Mouse (Mus musculus): Measurements from ENCODE around the gene Psmd9. TPM values are rescaled to one million over a fixed set of nuclear protein-coding genes. Genes with fewer than 3 reads are reported as not detected.
A peak's percentile ranks its signal among the peaks of the same experiment; 100 is the strongest.
"Not testable (repeated sequence)": the region's sequence is repeated elsewhere in the genome, so short reads cannot be mapped to it uniquely, and the experiment has no call there.

The Psmd9 gene
- polyA plus RNA-seq, 2 experiments from 2014 or later = 31.6 to 42.2 TPM

DNA sequence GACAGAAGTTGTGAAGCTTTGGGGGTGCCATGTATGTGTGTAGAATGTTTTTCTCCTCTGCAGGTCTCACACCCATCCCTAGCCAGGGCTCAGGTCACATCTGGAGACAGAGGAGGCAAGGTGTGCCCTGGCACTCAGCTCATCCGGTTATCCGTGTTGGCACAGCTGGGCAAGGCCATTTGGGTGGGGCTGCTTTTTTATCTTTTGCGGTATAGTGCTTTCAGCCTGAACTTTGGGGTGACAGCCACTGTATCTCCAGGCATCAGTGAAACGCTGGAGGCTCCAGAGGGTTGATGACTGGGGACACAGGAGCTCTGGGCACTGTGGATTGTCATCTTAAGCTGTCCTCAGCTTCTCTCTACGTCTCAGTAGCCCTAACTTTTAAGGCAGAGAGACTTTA, 24.2 kb downstream of the Psmd9 start:
- no peak for ATAC-seq

DNA sequence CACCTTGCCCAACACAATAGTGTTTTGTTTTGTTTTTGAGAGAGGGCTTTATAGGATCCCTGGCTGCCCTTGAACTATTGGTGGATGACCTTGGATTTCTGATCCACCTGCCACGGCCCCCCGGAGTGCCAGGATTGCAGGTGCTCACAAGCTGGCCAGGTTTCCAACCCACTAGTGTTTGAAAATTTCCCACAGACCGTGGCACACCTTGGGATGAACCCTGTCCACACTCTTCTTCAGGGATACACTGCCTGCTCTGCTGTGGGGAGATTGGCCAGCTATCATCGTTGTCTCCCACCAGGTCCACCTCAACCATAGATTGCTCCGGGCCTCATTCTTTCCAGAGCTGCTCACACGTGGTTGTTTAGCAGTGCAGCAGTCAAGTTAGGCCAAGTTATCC, 25.6 kb downstream of the Psmd9 start:
- no peak for ATAC-seq

DNA sequence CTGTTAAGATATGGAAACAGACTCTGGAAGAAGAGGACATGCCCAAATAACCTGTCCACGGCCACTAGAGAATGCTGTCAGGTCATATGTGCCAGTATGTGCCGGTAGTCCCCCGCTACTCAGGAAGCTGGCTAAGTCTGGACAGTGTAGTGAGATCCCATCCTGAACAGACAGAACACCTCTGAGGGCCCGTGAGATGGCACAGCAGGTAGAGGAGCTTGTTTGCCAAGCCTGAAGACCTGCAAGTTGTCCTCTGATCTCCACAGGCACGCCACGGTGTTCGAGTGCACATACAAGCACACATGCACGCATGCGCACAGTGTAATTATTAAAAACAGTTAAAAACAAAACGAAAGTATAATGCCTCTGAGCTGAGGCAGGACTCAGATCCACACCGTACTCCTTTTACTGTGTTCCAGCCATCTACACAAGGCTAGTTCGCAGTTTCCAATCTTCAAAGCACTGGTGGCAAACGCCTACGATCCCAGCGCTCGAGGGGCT, 26.3 kb downstream of the Psmd9 start:
- no peak for ATAC-seq

DNA sequence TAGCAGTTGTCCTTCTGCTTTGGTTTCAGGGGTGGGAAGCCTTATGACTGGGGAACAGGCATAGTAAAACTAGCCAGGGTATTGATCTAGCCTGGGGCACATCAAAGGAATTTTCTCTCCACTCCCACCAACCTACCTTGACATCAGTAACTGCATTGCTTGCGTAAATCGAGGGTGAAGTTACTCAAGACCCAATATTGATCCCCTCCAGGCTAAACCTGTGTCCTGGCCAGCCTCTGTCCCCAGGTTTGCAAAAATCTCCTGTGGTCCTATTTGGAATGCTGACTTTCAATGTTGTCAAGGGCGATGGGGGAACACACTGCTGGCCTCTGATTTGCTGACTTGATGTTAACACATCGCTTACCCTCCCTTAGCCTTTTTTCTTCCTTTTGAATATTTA, 27.5 kb downstream of the Psmd9 start:
- no peak for ATAC-seq

DNA sequence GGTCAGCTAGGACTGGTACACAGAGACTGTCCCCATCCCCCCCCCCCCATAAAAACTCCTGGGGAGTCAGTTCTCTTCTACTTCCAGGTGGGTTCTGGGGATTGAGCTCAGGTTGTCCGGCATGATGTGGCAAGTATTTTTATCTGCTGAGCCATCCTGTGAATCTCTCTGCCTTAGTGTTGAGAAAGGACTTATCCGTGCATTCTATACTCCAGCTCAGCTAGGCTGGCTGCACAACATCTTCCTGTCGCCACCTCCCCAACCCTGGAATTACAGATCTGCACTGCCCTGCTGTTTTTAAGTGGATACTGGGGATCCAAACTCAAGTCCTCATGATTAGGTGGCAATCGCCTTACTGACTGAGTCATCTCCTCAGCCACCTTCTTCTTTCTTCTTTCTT, 29.3 kb downstream of the Psmd9 start:
- ATAC-seq = no peak

DNA sequence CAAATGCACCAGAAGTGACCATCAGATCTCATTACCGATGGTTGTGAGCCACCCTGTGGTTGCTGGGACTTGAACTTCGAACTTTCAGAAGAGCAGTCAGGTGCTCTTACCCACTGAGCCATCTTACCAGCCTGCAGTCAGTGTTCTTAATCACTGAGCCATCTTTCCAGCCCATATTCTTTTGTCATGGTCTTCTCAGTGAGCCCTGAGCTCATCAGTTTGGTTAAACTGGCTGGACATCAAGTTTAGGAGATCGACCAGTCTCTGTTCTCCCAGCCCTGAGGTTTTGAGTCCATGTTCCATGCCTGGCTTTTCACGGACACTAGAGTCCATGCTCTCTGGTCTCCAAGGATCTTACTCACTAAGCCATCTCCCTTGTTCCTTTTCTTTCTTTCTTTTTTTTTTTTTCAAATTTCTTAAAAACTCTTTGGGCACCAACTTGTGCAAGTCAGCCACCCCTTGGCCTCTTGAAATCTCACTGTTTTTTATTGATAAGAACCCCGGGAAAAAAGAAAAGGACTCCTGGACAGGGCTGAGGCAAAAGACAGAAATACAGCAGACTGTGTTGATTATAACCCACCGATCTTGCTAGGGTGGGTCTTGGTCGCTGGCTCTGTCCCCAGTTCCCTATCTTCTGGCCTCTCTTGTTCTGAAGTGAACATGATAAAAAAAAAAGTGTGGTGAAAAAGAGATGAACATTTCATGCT, 31.8 kb downstream of the Psmd9 start:
- ATAC-seq = not testable (repeated sequence)

DNA sequence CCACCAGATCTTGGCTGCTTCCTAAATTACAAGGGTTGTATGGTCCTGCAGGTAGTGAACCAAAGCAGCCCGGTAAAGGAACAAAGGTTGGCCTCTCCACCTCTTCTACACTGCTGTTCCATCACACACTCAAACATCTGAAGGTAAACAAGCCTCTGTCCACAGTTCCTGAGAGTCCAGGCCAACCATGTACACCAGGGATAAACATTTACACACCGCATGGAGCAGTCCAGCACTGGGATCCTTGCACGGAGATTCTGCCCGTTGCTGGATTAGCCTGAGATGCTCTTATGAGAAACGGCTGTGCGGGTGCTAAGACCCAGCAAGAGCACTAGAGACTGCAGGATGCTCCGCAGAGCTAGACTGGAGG, 32.3 kb downstream of the Psmd9 start:
- ATAC-seq = no peak

DNA sequence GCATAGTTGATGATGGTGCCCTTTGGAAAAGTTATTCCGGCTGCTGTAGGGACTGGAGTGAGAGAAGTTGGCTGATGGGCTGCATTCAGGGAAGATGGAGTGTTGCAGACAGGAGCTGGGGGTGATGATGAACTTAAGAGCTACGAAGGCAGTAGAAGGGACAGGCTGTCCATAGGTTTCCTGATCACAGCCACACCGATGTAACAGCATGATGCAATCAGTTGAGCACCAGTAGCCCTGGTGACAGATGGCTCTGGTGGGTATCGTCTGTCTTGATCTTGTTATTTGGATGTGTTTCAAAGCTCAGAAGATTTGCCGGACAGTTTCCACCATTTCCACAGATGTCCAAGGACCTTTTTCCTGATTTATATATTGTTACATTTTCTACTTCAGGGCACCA, 32.8 kb downstream of the Psmd9 start:
- ATAC-seq = no peak

DNA sequence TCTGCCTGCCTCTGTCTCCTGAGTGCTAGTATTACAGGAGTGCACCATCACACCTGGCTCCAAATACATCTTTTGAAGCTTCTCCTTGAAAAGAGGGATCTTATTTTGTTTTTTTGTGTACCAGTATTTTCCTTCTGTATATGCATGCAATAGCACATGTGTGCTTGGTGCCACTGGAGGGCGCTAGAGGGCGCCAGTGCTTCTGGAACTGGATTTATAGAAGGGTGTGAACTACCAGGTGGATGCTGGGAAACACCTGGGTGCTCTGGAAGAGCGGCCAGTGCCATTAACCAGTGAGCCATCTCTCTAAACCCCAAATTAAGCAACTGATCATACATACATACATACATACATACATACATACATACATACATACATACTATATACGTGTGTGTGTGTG, 33.6 kb downstream of the Psmd9 start:
- not testable (repeated sequence) for ATAC-seq

DNA sequence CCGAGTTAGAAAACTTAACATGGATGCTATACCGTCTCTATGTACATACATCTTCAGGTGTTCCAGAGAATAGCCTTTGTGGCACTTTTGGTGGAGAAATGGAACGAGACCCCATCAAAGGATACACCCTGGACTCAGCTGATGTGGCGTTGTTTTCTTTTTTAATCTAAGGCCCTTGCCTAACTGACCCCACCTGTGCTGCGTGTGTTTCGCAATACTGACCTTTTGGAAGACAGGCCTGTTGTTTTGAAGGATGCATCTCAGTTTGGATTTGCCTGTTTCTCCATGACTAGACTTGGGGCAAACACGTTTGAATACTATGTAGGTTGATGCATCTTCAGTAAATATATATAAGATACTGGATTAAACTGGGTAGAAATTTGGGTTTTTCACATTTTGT, 34.4 kb downstream of the Psmd9 start:
- ATAC-seq = not testable (repeated sequence)

DNA sequence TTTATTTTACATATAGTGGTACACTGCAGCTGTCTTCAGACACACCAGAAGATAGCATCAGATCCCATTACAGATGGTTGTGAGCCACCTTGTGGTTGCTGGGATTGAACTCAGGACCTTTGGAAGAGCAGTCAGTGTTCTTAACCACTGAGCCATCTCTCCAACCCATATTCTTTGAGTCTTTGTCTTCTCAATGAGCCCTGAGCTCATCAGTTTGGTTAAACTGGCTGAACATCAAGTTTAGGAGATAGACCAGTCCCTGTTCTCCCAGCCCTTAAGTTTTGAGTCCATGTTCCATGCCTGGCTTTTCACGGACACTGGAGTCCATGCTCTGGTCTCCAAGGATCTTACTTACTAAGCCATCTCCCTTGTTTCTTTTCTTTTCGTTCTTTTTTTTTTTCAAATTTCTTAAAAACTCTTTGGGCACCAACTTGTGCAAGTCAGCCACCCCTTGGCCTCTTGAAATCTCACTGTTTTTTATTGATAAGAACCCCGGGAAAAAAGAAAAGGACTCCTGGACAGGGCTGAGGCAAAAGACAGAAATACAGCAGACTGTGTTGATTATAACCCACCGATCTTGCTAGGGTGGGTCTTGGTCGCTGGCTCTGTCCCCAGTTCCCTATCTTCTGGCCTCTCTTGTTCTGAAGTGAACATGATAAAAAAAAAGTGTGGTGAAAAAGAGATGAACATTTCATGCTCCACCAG, 53.3 kb downstream of the Psmd9 start:
- not testable (repeated sequence) for ATAC-seq

DNA sequence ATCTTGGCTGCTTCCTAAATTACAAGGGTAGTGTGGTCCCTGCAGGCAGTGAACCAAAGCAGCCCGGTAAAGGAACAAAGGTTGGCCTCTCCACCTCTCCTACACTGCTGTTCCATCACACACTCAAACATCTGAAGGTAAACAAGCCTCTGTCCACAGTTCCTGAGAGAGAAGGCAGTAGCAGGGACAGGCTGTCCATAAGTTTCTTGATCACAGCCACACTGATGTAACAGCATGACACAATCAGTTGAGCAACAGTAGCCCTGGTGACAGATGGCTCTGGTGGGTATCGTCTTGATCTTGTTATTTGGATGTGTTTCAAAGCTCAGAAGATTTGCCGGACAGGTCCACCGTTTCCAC, 53.8 kb downstream of the Psmd9 start:
- ATAC-seq = no peak

DNA sequence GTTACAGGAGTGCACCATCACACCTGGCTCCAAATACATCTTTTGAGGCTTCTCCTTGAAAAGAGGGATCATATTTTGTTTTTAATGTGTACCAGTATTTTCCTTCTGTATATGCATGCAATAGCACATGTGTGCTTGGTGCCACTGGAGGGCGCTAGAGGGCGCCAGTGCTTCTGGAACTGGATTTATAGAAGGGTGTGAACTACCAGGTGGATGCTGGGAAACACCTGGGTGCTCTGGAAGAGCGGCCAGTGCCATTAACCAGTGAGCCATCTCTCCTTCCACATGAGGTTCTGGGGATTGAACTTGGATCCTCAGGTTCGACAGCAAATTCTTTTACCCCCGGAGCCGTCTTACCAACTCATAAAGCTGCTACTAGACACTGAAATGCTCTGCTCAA, 54.6 kb downstream of the Psmd9 start:
- not testable (repeated sequence) for ATAC-seq

DNA sequence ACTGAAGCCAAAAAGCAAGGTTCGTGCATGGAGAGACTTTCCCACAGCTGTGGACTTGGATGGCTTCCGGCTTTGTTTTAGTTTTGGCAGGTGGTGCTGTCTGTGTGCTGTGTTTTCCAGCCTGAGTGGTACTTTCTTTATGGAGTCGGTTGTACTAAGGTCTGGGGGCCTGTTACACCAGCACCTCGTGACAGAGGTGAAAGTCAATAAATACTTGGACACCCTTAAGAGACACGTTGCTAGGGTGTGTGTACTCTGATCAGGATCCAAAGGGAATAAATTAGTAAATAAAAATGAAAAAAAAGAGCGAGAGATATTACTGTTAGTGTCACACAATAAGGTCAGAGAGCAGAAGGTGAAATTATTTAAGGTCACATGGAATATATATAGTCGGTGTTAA, 57.6 kb downstream of the Psmd9 start:
- no peak for ATAC-seq

DNA sequence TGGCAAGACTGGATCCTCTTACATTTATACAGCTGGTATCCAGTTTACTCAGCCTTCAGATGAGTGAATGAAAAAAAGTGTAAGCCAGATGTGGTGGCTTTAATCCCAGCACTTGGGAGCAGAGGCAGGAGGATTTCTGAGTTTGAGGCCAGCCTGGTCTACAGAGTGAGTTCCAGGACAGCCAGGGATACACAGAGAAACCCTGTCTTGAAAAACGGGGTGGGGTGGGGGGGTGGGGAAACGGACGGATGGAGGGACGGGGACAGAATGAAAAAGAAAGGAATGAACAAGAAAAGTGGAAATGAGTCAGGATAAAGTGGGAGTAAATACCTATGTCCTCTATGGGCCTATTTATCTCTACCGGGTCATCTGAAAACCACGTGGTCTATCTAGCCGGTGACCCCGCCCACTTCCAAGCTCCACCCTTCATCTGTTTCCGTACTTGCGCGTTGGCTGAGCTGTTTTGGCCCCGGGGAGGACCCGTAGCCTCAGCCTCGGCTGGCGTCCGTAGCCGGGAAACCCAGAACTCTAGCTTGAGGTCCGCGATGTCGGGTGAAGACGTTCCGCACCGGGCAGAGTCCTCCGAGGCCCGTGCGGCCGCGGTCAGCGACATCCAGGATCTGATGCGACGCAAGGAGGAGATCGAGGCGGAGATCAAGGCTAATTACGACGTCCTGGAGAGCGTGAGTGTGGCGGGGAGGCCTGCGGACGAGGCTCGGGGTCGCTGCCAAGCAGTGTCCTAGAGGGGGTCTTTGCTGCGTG, 58.7 kb downstream of the Psmd9 start:
- peak; percentile 71 for ATAC-seq

DNA sequence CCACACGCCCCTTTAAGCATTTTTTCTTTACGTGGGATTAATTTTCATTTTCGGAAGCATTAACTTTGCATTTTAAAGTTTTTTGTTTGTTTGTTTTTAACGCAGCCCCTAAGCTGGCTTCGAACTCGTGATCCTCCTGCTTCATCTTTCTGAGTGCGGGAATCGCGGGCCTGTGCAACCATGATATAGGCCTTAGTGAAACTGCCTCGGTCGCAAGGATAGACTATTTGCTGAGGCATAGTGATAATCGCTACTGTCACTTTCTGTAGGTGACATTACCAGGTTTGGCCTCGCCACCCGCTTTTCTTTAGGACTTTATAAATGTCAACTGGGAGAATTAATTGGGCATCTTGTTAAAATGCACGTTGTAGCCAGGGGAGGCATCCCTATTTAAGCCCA, 59.3 kb downstream of the Psmd9 start:
- no peak for ATAC-seq

DNA sequence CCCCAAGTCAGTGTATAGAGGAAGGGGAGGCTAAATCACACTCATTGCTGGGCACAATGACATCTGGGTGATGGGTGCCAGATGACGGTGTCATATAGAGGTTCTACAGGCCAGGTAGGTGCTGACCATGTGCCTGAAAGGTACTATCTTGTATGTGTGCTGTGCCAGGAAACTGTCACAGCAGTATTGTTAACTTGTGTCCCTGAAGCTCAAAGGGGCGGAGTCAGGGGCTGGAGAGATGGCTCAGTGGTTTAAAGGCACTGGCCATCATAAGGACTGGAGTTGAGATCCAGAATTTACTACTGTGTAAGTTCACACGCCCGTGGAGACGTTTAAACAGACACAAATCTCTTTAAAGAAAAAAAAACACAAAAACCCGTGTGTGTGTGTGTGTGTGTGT, 60.1 kb downstream of the Psmd9 start:
- no peak for ATAC-seq

DNA sequence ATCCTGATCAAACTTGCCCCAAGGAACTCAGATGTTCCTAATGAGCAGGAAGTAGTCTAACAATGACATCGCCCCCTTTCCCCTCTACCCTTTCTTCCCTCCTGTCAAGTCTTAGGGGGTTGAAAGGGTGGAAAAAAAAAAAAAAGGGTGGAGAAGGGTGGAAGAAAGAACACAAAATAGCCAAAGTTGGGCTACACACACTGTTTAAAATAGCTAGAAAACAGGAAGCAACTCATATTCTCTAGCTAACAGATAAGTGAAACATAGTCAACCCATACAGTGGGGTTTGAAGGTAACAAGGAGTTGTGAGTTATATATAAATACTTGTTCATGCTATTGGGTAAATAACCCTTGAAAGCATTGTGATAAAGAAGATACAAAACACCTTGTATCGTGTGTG, 63.0 kb downstream of the Psmd9 start:
- no peak for ATAC-seq

DNA sequence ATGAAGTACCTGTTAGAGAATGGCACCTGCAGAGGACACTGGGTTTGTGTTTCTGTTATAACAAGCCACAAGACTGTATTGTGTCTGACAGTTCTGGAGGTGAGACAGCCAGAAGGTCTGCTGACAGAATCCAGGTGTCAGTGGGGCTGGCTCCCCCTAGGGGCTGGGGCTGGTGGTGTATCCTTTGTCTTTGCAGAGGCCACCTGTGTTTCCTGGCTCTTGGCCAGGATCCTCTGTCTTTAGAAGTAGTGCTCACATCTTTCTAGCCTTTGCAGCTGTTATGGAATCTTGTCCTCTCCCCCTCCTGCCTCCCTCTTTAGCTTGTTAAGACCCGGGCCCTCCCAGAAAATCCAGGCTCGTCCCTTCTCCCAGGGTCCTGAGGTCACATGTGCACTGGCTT, 66.5 kb downstream of the Psmd9 start:
- ATAC-seq = peak; percentile 57

DNA sequence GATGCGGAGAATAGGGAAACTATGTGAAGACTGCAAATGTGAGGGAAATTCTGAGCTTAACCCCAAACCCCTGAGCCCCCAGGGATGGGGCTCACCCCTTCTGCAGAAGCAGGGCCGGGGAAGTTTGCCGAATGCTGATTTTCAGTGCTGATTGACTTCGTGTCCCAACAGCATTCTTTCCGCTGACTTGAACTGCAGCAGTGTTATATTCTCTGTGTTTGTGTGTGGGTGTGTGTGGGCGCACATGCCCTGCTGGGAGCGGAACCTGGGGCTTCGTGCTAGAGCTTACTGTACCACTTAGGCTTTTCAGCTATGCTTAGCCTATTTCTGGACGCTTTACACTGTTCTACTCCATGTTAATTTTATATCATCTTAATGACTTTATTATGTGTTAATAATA, 67.2 kb downstream of the Psmd9 start:
- ATAC-seq = no peak

DNA sequence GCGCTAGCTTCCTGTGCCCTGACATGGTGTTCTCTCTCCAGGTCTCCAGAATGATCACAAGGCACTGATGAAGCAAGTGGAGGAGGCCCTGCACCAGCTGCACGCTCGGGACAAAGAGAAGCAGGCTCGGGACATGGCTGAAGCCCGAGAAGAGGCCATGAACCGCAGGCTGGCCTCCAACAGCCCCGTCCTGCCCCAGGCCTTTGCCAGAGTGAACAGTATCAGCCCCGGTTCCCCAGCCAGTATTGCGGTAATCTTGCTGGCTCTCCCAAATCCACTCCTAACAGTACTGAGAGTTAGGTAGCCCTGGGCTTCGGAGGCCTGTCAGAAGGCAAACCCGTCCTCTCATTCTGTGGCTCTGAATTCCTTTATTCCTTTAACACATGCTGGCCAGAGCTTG, 70.3 kb downstream of the Psmd9 start:
- no peak for ATAC-seq

DNA sequence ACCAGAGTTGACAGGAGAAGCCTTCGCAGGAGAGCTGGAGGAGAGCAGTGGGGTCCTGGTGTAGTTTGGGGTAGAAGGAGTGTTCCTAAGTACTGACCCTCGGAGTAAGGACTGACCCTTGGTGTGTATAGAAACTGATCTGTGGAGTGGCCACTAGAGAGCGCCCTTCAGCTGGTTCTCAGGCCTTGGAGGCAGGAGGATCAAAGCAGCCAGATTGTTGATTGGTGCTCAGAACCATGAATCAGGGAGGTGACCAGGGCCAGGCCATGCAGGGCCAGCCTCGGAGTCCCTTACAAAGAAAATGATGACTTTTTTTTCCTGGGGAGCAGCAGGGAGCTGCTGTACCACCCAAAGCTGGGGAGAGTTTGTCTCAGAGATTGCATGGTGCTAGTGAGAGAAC, 76.3 kb downstream of the Psmd9 start:
- ATAC-seq = no peak

DNA sequence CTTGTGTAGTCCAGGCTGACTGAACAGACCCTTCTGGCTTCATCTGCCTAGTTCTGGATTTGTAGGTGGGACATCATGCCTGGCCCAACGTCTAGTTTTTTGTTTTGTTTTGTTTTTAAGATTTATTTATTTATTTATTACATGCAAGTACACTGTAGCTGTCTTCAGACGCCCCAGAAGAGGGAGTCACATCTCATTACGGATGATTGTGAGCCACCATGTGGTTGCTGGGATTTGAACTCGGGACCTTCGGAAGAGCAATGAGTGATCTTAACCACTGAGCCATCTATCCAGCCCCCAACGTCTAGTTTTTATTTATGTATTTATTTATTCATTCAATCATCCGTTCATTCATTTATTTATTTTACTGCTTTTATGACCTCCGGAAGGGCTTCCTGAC, 82.2 kb downstream of the Psmd9 start:
- no peak for ATAC-seq

DNA sequence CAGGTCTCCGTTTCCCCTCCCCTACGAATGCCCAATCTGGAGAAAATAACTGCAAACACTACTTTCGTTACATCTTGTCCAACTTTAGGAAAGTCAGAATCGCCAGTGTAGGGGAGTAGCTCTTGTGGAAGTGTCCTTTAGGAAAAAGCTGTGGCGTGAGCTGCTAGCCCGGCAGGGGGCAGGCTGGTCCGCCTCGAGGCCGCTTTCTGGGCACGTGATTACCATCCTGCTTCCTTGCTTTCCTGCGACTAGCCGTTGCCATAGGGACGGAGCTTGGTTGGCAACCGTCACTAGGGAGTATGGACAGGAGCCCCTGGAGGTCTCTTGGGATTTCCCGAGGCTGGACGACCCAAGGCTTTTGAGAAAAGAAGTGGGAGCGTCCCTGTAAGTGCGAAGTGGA, 82.6 kb downstream of the Psmd9 start, which contains the start of gene Wdr66:
Gene Wdr66 (plus strand): TSS at position 269 of the 400 bp plus-strand sequence.
- no peak for ATAC-seq
